Mouse (Mus musculus): ENCODE data around the gene Il1rl2. TPM values are rescaled to one million over a fixed set of nuclear protein-coding genes. Genes with fewer than 3 reads are reported as not detected.

Gene Il1rl2
- total and polyA plus RNA-seq, 2 experiments from 2014 or later: 0.82 to 0.84 TPM

- TF ChIP-seq CTCF (IDR thresholded peaks at IDR 0.05): no peak
- Histone ChIP-seq H3K27me3 (ENCODE audit: insufficient read depth, low read length) (no peaks in the 10 kb centered on the region), H3K36me3 (ENCODE audit: insufficient read depth, low read length) (no peaks in the 10 kb centered on the region), H3K4me1 (ENCODE audit: insufficient read depth, low read length) (no peaks in the 10 kb centered on the region), H3K27ac (ENCODE audit: low read depth, low read length) (no peak overlapping the region), H3K4me2 (ENCODE audit: low read depth, low read length, poor library complexity, severe bottlenecking) (no peak overlapping the region), H3K4me3 (ENCODE audit: low read depth, low read length) (no peak overlapping the region), H3K9me3 (ENCODE audit: low read length) (no peaks in the 10 kb centered on the region), H3K9ac (replicated peaks; ENCODE audit: low read length, poor library complexity, severe bottlenecking) (no peak overlapping the region)
- WGBS: 87% methylated on average over 4 of the region's 4 CpGs
- DNase-seq (ENCODE audit: low spot score) (no peak), ATAC-seq (ENCODE audit: low FRiP score) (no peak)
Measured at GRCm38 (mm10) chr1:40375148-40375547, 50.7 kb downstream of the Il1rl2 start.

- Histone ChIP-seq H3K4me2 (ENCODE audit: low read depth, low read length, poor library complexity, severe bottlenecking) (no peak overlapping the region), H3K4me3 (ENCODE audit: low read depth, low read length) (no peak overlapping the region), H3K4me1 (ENCODE audit: insufficient read depth, low read length) (no peaks in the 10 kb centered on the region), H3K9ac (replicated peaks; ENCODE audit: low read length, poor library complexity, severe bottlenecking) (no peak overlapping the region), H3K9me3 (ENCODE audit: low read length) (no peaks in the 10 kb centered on the region), H3K27ac (ENCODE audit: low read depth, low read length) (no peak overlapping the region), H3K27me3 (ENCODE audit: insufficient read depth, low read length) (no peaks in the 10 kb centered on the region), H3K36me3 (ENCODE audit: insufficient read depth, low read length) (no peaks in the 10 kb centered on the region)
- no peak for DNase-seq (ENCODE audit: low spot score)
- 66% methylated on average over 7 of the region's 7 CpGs for WGBS
- ATAC-seq (ENCODE audit: low FRiP score): no peak; the same call in 1 of the 2 replicates
- TF ChIP-seq CTCF (IDR thresholded peaks at IDR 0.05): no peak
Measured at GRCm38 (mm10) chr1:40376745-40377144, 52.3 kb downstream of the Il1rl2 start.

GRCm38 (mm10) chr1:40378794-40379193 lies 54.4 kb downstream of the Il1rl2 start:
- 13% methylated on average over 8 of the region's 8 CpGs for WGBS
- 0 out of 2 replicates have a peak, but pooled peaks have one; percentile 16 for ATAC-seq (ENCODE audit: low FRiP score)

GRCm38 (mm10) chr1:40380111-40380510 lies 55.7 kb downstream of the Il1rl2 start:
- Histone ChIP-seq H3K9me3 (ENCODE audit: low read length) (no peaks in the 10 kb centered on the region), H3K4me3 (ENCODE audit: low read depth, low read length) (no peak overlapping the region), H3K4me2 (ENCODE audit: low read depth, low read length, poor library complexity, severe bottlenecking) (no peak overlapping the region), H3K4me1 (ENCODE audit: insufficient read depth, low read length) (no peaks in the 10 kb centered on the region), H3K27me3 (ENCODE audit: insufficient read depth, low read length) (no peaks in the 10 kb centered on the region), H3K27ac (ENCODE audit: low read depth, low read length) (no peak overlapping the region), H3K36me3 (ENCODE audit: insufficient read depth, low read length) (no peaks in the 10 kb centered on the region), H3K9ac (replicated peaks; ENCODE audit: low read length, poor library complexity, severe bottlenecking) (no peak overlapping the region)
- DNase-seq (ENCODE audit: low spot score) (peak; percentile 66), ATAC-seq (ENCODE audit: low FRiP score) (no peak)
- 61% methylated on average over 6 of the region's 6 CpGs for WGBS
- peak; percentile 67 for TF ChIP-seq CTCF (IDR thresholded peaks at IDR 0.05)

More at GRCm38 (mm10) chr1:40378794-40379193, 54.4 kb downstream of the Il1rl2 start:
- peak; percentile 76 for DNase-seq (ENCODE audit: low spot score)
- Histone ChIP-seq H3K36me3 (ENCODE audit: insufficient read depth, low read length) (no peaks in the 10 kb centered on the region), H3K27me3 (ENCODE audit: insufficient read depth, low read length) (no peaks in the 10 kb centered on the region), H3K4me3 (ENCODE audit: low read depth, low read length) (no peak overlapping the region), H3K9ac (replicated peaks; ENCODE audit: low read length, poor library complexity, severe bottlenecking) (no peak overlapping the region), H3K9me3 (ENCODE audit: low read length) (no peaks in the 10 kb centered on the region), H3K4me2 (ENCODE audit: low read depth, low read length, poor library complexity, severe bottlenecking) (no peak overlapping the region), H3K27ac (ENCODE audit: low read depth, low read length) (no peak overlapping the region), H3K4me1 (ENCODE audit: insufficient read depth, low read length) (no peaks in the 10 kb centered on the region)
- TF ChIP-seq CTCF (IDR thresholded peaks at IDR 0.05): peak; percentile 98

- no peak overlapping the region for H3K27ac ChIP-seq (ENCODE audit: low read depth, low read length)
- no peaks in the 10 kb centered on the region for H3K4me1 ChIP-seq (ENCODE audit: insufficient read depth, low read length)
- no peak overlapping the region for H3K4me2 ChIP-seq (ENCODE audit: low read depth, low read length, poor library complexity, severe bottlenecking)
- ATAC-seq (ENCODE audit: low FRiP score) (no peak), DNase-seq (ENCODE audit: low spot score) (no peak)
- no peak overlapping the region for H3K4me3 ChIP-seq (ENCODE audit: low read depth, low read length)
- TF ChIP-seq CTCF (IDR thresholded peaks at IDR 0.05): no peak
- no peak overlapping the region for H3K9ac ChIP-seq (replicated peaks; ENCODE audit: low read length, poor library complexity, severe bottlenecking)
- WGBS: 86% methylated on average over 11 of the region's 11 CpGs
- no peaks in the 10 kb centered on the region for H3K9me3 ChIP-seq (ENCODE audit: low read length)
- H3K36me3 ChIP-seq (ENCODE audit: insufficient read depth, low read length): no peaks in the 10 kb centered on the region
- H3K27me3 ChIP-seq (ENCODE audit: insufficient read depth, low read length): no peaks in the 10 kb centered on the region
Measured at GRCm38 (mm10) chr1:40380990-40381389, 56.6 kb downstream of the Il1rl2 start.

GRCm38 (mm10) chr1:40382841-40383240 lies 58.4 kb downstream of the Il1rl2 start:
- Histone ChIP-seq H3K4me1 (ENCODE audit: insufficient read depth, low read length) (no peaks in the 10 kb centered on the region), H3K9ac (replicated peaks; ENCODE audit: low read length, poor library complexity, severe bottlenecking) (no peak overlapping the region), H3K36me3 (ENCODE audit: insufficient read depth, low read length) (no peaks in the 10 kb centered on the region), H3K4me3 (ENCODE audit: low read depth, low read length) (no peak overlapping the region), H3K27me3 (ENCODE audit: insufficient read depth, low read length) (no peaks in the 10 kb centered on the region), H3K27ac (ENCODE audit: low read depth, low read length) (no peak overlapping the region), H3K9me3 (ENCODE audit: low read length) (no peaks in the 10 kb centered on the region), H3K4me2 (ENCODE audit: low read depth, low read length, poor library complexity, severe bottlenecking) (no peak overlapping the region)
- 83% methylated on average over 5 of the region's 5 CpGs for WGBS
- no peak for DNase-seq (ENCODE audit: low spot score)
- TF ChIP-seq CTCF (IDR thresholded peaks at IDR 0.05): no peak
- no peak for ATAC-seq (ENCODE audit: low FRiP score)

All from midbrain, postnatal 0 days (tissue).